Mouse (Mus musculus) heart, postnatal 0 days (tissue): ENCODE data around the gene Card14. TPM values are rescaled to one million over a fixed set of nuclear protein-coding genes. Genes with fewer than 3 reads are reported as not detected.

Source experiments
- ATAC-seq: fragments of 200-750 bp; cut with Nextera tagmentation; 2 replicates; pipeline ENCODE4 v1.8.0; 2017; ENCODE audit warnings: low read depth, moderate number of reproducible peaks, moderate library complexity; ENCODE audit not compliant: insufficient read depth
- DNase-seq: peaks from one replicate; pipeline ENCODE4 v3.0.0-alpha.2; 2016; ENCODE audit warnings: low spot score
- H3K27ac ChIP-seq: fragments of 300-500 bp; sonication (generic); 2 replicates; pipeline ENCODE4 v1.5.1; 2014; ENCODE audit warnings: low read depth, mild to moderate bottlenecking
- H3K27me3 ChIP-seq: fragments of 300-500 bp; sonication (generic); 2 replicates; pipeline ENCODE4 v1.6.1; 2014; ENCODE audit warnings: low read length, mixed read lengths; ENCODE audit not compliant: control insufficient read depth, insufficient read depth
- H3K36me3 ChIP-seq: fragments of 300-500 bp; sonication (generic); replicated peaks from 2 replicates; pipeline ENCODE4 v1.6.1; 2014; ENCODE audit warnings: low read length, mixed read lengths; ENCODE audit not compliant: control insufficient read depth, insufficient read depth
- H3K4me1 ChIP-seq: fragments of 300-500 bp; sonication (generic); 2 replicates; pipeline ENCODE4 v1.6.1; 2014; ENCODE audit warnings: antibody characterized with exemption; ENCODE audit not compliant: control insufficient read depth, insufficient read depth
- H3K4me2 ChIP-seq: fragments of 300-500 bp; sonication (generic); 2 replicates; pipeline ENCODE4 v1.6.1; 2014; ENCODE audit warnings: low read depth, mild to moderate bottlenecking, low read length, moderate library complexity
- H3K4me3 ChIP-seq: fragments of 300-500 bp; sonication (generic); 2 replicates; pipeline ENCODE4 v1.5.1; 2014; ENCODE audit warnings: low read depth, low read length
- H3K9ac ChIP-seq: fragments of 300-500 bp; sonication (generic); replicated peaks from 2 replicates; pipeline ENCODE4 v1.6.1; 2014; ENCODE audit warnings: low read depth, low read length, mixed read lengths
- H3K9me3 ChIP-seq: fragments of 300-500 bp; sonication (generic); replicated peaks from 2 replicates; pipeline ENCODE4 v1.6.1; 2016; ENCODE audit warnings: low read length; ENCODE audit not compliant: control insufficient read depth
- CTCF ChIP-seq: IDR thresholded peaks from 2 replicates; pipeline ENCODE4 v1.5.1; 2016; ENCODE audit warnings: antibody characterized with exemption, control low read depth, low read depth
- EP300 ChIP-seq: IDR thresholded peaks from 2 replicates; pipeline ENCODE4 v1.6.1; 2016; ENCODE audit warnings: antibody characterized with exemption, low read depth
- WGBS: fragments of 180-500 bp; shearing (Covaris S2); extraction: QIAGEN DNeasy Blood & Tissue Kit; methylation state at CpG from one replicate; pipeline ENCODE4 v1.1.7; 2014; 5-methylcytosine and 5-hydroxymethylcytosine counted together
- polyA plus RNA-seq: library from polyadenylated mRNA; unstranded; fragments of >200 nt; fragmentation: Nextera tagmentation; extraction: Ambion mirVana; gene quantifications from 2 replicates; pipeline ENCODE4 v1.2.1, GENCODE M21; 2015
- total RNA-seq: library from RNA; depleted of rRNA; stranded (reverse); fragments of >200 nt; gene quantifications from 2 replicates; pipeline ENCODE4 v1.2.3, GENCODE M21; 2014; ENCODE audit warnings: low replicate concordance

The Card14 gene
- total and polyA plus RNA-seq, 2 experiments from 2014 or later: 0.41 to 1.2 TPM

GRCm38 (mm10) chr11:119322521-119322920 is 15.0 kb downstream of the Card14 start:
- DNase-seq (no peak), ATAC-seq (no peak)
- Histone ChIP-seq H3K9ac (no peak overlapping the region), H3K27ac (no peak overlapping the region), H3K4me1 (no peaks in the 10 kb centered on the region), H3K27me3 (no peaks in the 10 kb centered on the region), H3K9me3 (no peaks in the 10 kb centered on the region; the same call in 1 of the 2 replicates), H3K4me2 (no peak overlapping the region), H3K36me3 (no peaks in the 10 kb centered on the region), H3K4me3 (no peak overlapping the region)
- TF ChIP-seq EP300 (no peak), CTCF (no peak)
- 63% methylated on average over 13 of the region's 13 CpGs for WGBS

GRCm38 (mm10) chr11:119325068-119325467 is 17.5 kb downstream of the Card14 start:
- Histone ChIP-seq H3K9ac (no peak overlapping the region), H3K27ac (no peak overlapping the region), H3K4me3 (no peak overlapping the region), H3K27me3 (no peaks in the 10 kb centered on the region), H3K9me3 (no peaks in the 10 kb centered on the region; the same call in 1 of the 2 replicates), H3K4me2 (no peak overlapping the region), H3K4me1 (no peaks in the 10 kb centered on the region), H3K36me3 (no peaks in the 10 kb centered on the region)
- DNase-seq (no peak), ATAC-seq (no peak)
- TF ChIP-seq CTCF (0 out of 2 replicates have a peak, but pooled peaks have one; percentile 2), EP300 (no peak)
- WGBS: 50% methylated on average over 1 of the region's 1 CpGs

DNA sequence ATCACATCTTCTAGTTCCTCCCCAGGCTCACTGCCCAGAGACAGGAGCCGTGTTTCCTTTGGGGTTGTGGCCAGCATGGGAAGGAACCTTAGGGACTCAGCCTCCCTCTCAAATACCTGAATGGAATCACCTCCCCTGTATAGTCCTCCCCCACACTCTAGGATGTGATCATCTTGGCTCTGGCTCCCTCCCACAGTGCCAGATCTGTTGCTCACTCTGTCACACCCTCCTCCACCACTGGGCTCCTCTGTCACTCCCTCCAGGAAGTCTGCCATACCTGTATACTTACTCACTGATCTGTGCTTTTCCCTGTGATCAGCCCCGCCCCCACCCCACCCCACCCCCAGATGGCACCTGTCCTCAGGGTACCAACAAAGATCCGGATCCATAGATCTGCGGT is 23.0 kb downstream of the Card14 start:
- DNase-seq: no peak
- ATAC-seq: no peak; the same call in 1 of the 2 replicates
- Histone ChIP-seq H3K27ac (no peak overlapping the region), H3K4me3 (no peak overlapping the region), H3K27me3 (no peaks in the 10 kb centered on the region), H3K4me1 (no peaks in the 10 kb centered on the region), H3K4me2 (no peak overlapping the region), H3K9ac (no peak overlapping the region), H3K36me3 (no peaks in the 10 kb centered on the region), H3K9me3 (no peaks in the 10 kb centered on the region)
- TF ChIP-seq CTCF (no peak), EP300 (no peak)
- WGBS: 52% methylated on average over 4 of the region's 4 CpGs

- no peaks in the 10 kb centered on the region for H3K27me3 ChIP-seq
- no peak for TF ChIP-seq EP300
- no peak for TF ChIP-seq CTCF
These were observed 24.4 kb downstream of the Card14 start for GRCm38 (mm10) chr11:119331970-119332369.

DNA sequence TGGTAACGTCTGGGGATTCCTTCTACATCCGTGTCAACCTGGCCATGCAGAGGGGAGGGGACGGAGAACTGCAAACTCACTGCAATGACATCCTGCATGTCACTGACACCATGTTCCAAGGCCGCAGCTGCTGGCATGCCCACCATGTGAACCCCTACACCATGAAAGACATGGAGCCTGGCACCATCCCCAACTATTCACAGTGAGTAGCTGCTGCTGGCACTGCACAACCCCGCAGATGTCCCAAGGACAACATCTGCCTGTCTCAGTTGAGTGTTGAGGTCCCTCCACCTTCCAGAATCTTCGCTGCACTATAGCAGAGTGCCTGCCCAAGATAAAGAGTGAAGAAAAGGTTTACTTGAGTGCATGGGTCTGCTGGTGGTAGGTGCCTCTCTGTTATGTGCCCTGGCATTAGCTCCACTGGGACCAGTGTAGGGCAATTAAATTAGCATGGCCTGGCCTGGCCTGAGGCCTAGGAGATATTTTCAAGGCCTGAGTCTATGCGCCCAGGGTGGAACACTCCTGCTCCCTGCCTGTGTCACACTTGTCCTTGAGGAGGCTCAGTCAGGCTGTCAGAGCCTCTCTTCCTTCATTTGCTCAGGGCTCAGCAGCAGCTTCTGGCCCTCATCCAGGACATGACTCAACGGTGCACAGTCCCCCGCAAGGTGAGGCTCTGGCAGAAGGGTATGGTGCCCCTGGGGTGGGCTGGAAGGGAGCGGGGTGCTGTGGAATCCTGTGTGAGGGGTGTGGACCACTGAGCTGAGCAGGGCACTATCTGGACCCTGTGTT is 30.9 kb downstream of the Card14 start:
- H3K27me3 ChIP-seq: no peaks in the 10 kb centered on the region
- no peak overlapping the region for H3K9ac ChIP-seq
- DNase-seq (no peak), ATAC-seq (0 out of 2 replicates have a peak, but pooled peaks have one; percentile 20)
- no peaks in the 10 kb centered on the region for H3K4me1 ChIP-seq
- 49% methylated on average over 10 of the region's 10 CpGs for WGBS
- TF ChIP-seq EP300 (no peak), CTCF (no peak)
- no peak overlapping the region for H3K27ac ChIP-seq
- H3K4me2 ChIP-seq: no peak overlapping the region
- no peak overlapping the region for H3K4me3 ChIP-seq
- no peaks in the 10 kb centered on the region for H3K36me3 ChIP-seq
- no peaks in the 10 kb centered on the region for H3K9me3 ChIP-seq

More at GRCm38 (mm10) chr11:119331970-119332369, 24.4 kb downstream of the Card14 start:
- ATAC-seq (no peak), DNase-seq (no peak)
- Histone ChIP-seq H3K4me2 (no peak overlapping the region), H3K9me3 (no peaks in the 10 kb centered on the region), H3K4me3 (no peak overlapping the region), H3K9ac (no peak overlapping the region), H3K27ac (no peak overlapping the region), H3K4me1 (no peaks in the 10 kb centered on the region), H3K36me3 (no peaks in the 10 kb centered on the region)
- 27% methylated on average over 3 of the region's 3 CpGs for WGBS

DNA sequence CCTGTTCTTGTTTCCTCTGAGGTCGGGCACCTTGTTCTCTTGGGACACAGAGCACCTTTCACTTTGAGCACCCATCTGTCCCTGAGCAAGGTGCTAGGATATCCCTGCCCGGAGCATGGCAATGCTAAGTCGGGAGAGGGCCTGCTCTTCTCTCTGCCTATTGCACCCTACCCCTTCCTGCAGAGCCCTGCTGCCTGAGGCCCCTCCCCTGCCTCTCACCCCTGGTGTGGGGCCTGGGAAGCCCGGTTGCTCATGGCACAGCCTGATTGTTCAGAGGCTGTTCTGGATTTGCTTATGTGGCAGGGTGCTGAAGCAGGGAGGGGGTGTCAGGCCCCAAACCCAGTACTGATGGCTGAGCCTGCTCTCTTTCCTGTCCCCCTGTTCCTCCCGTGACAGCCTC is 31.6 kb downstream of the Card14 start:
- WGBS: 53% methylated on average over 5 of the region's 5 CpGs

More for the DNA sequence above, 31.6 kb downstream of the Card14 start:
- ATAC-seq (no peak; the same call in 1 of the 2 replicates), DNase-seq (no peak)
- Histone ChIP-seq H3K27ac (no peak overlapping the region), H3K4me1 (no peaks in the 10 kb centered on the region), H3K9ac (no peak overlapping the region), H3K27me3 (no peaks in the 10 kb centered on the region), H3K4me3 (no peak overlapping the region), H3K36me3 (no peaks in the 10 kb centered on the region), H3K4me2 (no peak overlapping the region), H3K9me3 (no peaks in the 10 kb centered on the region)
- TF ChIP-seq CTCF (no peak), EP300 (no peak)
